Mouse (Mus musculus) forebrain, embryonic 16.5 days (tissue): ENCODE measurements around the gene Gm20854. TPM values are rescaled to one million over a fixed set of nuclear protein-coding genes. Genes with fewer than 3 reads are reported as not detected.
"Not testable (repeated sequence)": the region's sequence is repeated elsewhere in the genome, so short reads cannot be mapped to it uniquely, and the experiment has no call there.

Source experiments
- ATAC-seq: fragments of 200-750 bp; cut with Nextera tagmentation; 2 replicates; pipeline ENCODE4 v1.8.0; 2017; ENCODE audit warnings: mild to moderate bottlenecking, moderate library complexity
- H3K27ac ChIP-seq: fragments of 300-500 bp; sonication (generic); 2 replicates; pipeline ENCODE4 v1.5.1; 2014; ENCODE audit warnings: low read length, control low read depth
- H3K27me3 ChIP-seq: fragments of 300-500 bp; sonication (generic); replicated peaks from 2 replicates; pipeline ENCODE4 v1.6.1; 2014; ENCODE audit warnings: low read length; ENCODE audit not compliant: control insufficient read depth, insufficient read depth
- H3K36me3 ChIP-seq: fragments of 300-500 bp; sonication (generic); 2 replicates; pipeline ENCODE4 v1.6.1; 2014; ENCODE audit not compliant: control insufficient read depth, insufficient read depth
- H3K4me1 ChIP-seq: fragments of 300-500 bp; sonication (generic); replicated peaks from 2 replicates; pipeline ENCODE4 v1.6.1; 2014; ENCODE audit warnings: low read length; ENCODE audit not compliant: control insufficient read depth, insufficient read depth
- H3K4me2 ChIP-seq: fragments of 300-500 bp; sonication (generic); 2 replicates; pipeline ENCODE4 v1.6.1; 2014; ENCODE audit warnings: mild to moderate bottlenecking, low read length, control low read depth
- H3K4me3 ChIP-seq: fragments of 300-500 bp; sonication (generic); replicated peaks from 2 replicates; pipeline ENCODE4 v1.5.1; 2014; ENCODE audit warnings: mild to moderate bottlenecking, low read length, control low read depth
- H3K9ac ChIP-seq: fragments of 300-500 bp; sonication (generic); replicated peaks from 2 replicates; pipeline ENCODE4 v1.6.1; 2014; ENCODE audit warnings: low read depth, low read length, control low read depth
- H3K9me3 ChIP-seq: fragments of 300-500 bp; sonication (generic); 2 replicates; pipeline ENCODE4 v1.6.1; 2016; ENCODE audit warnings: low read length; ENCODE audit not compliant: control insufficient read depth
- whole genome bisulfite sequencing: fragments of 180-500 bp; shearing (Covaris S2); extraction: QIAGEN DNeasy Blood & Tissue Kit; methylation state at CpG from one replicate; pipeline ENCODE4 v1.1.7; 2014; 5-methylcytosine and 5-hydroxymethylcytosine counted together
- polyA plus RNA-seq: library from polyadenylated mRNA; unstranded; fragments of >200 nt; fragmentation: Nextera tagmentation; extraction: Ambion mirVana; gene quantifications from 2 replicates; pipeline ENCODE4 v1.2.1, GENCODE M21; 2015

Gene Gm20854
- polyA plus RNA-seq, result not detected in 2 replicates

DNA sequence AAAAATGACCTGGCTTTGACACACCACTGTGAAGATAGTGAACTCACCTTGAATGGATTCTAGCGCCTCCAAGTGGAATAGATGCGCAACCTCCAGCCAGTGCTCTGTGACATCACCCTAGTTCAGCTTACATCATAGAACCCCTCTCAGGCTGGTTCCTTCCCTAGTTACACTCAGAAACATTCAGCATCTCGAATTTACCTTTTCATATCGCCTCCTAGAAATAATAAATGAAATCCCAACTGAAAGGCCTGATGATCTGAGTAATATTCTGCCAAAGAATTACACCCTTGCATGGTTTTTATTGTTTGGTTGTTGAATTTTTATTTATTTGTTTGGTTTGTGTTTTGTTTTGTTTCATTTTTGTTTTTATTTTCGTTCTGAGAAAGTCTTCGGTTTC, at the start of gene Gm20854:
Gm20854 (minus strand) TSS at position 101 of the 400 bp plus-strand sequence.
- H3K9ac ChIP-seq, H3K9me3 ChIP-seq, H3K4me2 ChIP-seq, H3K27ac ChIP-seq, H3K36me3 ChIP-seq, H3K4me3 ChIP-seq, H3K4me1 ChIP-seq, H3K27me3 ChIP-seq, ATAC-seq: not testable (repeated sequence)
- WGBS, result no CpG with 5 or more reads among the region's 6 CpGs
